Mouse (Mus musculus): ENCODE data around the gene Tpr.

Tpr gene

DNA sequence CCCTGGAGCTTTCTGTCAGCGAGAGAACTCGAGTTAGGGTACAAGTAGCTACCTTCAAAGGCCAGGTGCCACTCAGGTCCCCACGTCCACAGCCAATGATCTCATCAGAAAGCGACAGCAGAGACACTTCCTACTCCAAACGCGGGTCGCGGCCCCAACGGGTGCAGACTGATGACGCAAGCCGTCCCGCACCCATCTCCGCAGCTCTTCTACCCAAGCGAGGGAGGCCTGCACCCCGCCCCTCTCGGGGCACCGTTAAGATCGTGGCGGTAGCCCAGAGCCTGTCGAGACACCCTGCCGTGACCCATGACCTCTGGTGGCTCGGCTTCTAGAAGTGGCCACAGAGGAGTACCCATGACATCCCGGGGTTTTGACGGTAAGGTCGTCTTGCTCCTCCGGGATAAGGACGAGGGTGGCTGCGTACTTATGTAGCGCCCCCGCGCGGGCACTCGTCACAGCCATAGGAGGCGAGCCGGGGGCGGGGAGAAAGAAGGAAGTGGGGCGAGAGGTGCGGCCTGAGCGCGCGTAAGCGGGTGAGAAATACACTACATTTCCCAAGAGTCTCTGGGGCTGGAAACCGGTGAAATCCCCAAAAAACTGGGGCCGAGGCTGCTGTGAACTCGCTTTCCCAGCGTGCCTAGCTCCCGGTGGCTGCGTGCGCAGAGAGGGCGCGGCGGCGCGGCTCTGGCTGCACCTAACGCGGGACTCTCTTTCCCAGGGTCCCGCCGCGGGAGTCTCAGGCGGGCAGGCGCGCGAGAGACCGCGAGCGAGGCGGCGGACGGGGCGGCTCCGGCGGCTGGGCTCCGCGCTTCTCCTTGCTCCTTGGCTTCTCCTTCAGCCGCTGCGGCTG lies at the start of gene Tpr, which contains the start of gene Odr4:
Tpr (plus strand) TSS at position 201 of the 850 bp plus-strand sequence.
Odr4 (minus strand) TSS at position 443 of the 850 bp plus-strand sequence.
- peak; percentile 100 for DNase-seq (ENCODE audit: low spot score)

DNA sequence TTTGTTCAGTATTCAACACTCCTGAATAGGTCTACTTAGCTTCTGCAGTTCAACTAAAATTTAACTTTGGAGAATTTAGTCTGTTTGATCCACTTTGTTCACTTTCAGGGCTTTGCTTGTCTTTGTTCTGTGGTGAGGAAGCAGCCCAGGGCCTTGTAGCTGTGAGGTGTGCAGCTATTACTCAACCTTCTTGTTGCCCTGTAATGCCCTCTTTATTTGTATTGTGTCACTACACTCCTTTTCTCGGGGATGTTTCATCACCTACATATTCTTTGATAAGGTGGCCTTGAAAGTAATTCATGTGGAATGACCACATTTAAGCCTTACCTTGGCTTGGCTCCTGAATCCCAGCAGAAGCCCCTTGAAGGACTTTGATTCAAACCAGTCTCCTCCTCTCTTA lies 31.8 kb upstream of the Tpr start:
- DNase-seq (ENCODE audit: low spot score), result no peak

DNA sequence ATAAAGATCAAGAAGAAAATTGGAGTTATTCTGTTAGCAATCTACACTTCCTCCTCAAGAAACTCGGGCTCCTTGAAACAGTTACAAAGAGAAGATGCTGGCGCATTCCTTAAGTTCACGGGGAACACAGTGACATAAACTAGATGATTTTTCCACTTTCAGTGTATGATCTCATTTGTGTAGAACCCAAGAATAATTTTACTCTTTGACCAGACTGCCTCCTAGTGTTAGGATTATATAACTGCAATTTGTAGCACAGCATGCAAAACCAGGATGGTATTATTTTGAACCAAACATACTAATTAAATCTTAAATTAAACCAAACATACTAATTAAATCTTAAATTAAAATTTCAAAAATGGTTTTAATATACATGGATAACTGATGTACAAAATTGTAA lies 19.7 kb upstream of the Tpr start:
- no peak for DNase-seq (ENCODE audit: low spot score)

DNA sequence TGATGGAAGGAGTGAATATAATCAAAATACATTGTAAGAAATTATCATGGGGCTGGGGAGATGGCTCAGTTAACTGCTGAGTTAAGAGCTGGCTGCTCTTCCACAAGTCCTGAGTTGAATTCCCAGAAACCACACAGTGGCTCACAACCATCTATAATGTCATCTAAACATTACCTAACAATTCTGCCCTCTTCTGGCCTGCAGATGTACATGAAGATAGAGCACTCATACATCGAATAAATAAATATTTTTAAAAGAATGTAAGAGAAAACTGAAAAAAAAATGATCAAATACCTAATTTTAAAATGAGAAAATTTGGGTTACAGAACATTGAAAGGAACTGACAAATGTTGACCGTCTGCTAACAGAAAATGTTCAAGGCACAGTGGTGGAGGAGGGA lies 18.4 kb upstream of the Tpr start:
- no peak for DNase-seq (ENCODE audit: low spot score)

DNA sequence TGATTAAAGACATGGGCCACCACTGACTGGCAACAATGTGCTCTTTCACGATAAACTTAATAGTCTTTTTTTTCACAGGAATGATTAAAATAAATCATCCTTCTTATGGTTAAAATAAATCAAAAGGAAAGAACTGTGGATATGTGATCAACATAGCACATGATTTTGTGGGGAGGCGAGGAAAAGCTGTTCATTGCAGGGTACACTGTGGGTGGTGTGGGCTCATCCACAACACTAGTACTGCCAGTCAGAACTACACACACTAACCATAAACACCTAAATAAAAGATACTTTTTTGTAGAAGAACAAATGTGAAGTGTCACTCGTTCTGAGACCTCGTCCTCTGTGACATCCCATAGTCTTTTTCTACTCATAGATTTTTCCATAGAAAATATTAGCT lies 8.5 kb upstream of the Tpr start:
- peak; percentile 38 for DNase-seq (ENCODE audit: low spot score)

DNA sequence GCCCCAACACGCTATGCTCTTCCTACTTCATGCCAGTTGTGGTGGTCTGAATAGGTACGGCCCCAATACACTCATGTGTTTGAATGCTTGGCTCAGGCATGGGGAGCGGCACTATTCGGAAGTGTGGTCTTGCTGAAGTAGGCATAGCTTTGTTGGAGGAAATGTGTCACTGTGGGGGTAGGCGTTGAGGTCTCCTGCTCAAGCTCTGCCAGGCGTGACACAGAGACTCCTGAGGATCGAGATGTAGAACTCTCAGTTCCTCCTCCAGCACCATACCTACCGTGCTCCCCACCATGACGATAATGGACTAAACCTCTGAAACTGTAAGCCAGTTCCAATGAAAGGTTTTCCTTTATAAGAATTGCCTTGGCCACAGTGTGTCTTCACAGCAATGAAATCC lies 5.1 kb upstream of the Tpr start:
- DNase-seq (ENCODE audit: low spot score), result no peak

DNA sequence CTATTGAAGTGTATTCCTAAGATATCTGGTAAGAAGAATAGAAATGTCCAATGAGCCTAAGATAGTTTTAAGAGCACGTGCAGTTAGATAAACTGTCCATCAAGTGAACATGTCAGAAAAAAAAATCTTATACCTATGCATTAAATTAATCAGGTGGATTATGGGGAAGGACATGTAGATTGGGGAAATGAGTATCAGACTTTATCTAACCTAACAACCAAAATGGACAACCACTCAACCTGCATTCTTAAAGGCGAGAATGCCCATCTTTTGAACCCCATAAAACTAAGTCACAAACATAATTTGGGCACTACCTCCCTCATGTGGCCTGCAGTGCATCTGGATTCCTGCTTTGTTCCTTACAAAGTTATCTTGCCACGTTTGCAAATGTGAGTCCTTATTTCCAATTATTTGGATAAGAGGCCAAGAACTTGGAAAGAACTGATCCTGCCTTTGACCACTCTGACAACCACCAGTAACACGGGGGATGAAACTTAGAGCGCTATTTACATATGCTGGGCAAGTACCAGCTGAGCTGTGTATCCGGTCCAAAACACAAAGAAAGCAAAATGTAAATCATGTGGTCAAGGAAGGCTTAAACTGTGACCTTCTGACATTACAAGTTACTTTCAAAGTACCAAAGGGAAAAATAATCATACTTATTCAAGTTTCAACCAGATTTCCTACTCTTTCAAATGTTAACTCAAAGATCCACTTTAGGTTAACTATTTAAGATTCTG lies 3.1 kb upstream of the Tpr start:
- no peak for DNase-seq (ENCODE audit: low spot score)

DNA sequence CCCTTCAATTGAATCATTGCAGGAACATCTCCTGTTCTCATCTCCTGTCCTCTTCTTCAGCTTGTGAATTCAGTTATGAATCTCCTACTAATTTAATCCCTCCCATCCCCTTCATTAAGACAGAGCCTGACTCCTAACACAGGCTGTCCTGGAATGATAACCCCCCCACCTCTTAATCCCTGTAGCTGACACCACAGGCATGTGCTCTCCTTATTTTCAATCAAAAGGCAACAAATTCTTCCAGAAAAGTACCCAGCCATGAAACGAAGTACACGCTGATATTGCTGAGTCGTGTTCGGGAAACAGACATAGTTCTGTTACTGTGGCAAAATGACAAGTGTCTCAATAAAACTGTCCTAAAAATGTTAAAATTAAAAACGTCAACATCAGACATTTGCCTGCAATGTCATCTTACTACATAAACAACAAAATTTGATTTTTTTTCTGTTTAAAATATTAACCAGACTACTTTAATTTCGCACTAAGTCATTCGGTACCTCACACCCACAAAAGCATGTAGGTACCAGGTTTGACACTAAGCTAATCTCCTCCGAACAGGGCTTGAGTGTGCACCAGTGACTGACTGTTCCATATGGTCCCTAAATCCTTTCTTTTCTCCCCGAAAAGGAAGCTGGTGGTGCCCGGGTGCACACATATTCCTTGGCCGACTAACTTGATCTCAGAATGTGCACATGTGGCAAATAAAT lies 554 bp upstream of the Tpr start:
- no peak for DNase-seq (ENCODE audit: low spot score)

DNA sequence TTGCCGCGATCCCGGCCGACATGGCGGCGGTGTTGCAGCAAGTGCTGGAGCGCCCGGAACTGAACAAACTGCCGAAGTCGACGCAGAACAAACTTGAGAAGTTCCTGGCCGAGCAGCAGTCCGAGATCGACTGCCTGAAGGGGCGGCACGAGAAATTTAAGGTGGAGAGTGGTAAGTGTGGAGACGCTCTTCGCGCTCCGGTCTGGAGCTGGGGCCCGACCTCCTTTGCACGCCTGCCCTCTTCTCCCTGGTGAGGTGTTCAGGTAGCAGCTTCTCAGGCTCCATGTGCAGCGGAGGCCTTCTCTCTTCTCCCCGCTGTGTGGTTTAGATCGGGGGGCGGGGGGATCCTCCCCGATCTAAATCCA lies 832 bp downstream of the Tpr start:
- no peak for DNase-seq (ENCODE audit: low spot score)

DNA sequence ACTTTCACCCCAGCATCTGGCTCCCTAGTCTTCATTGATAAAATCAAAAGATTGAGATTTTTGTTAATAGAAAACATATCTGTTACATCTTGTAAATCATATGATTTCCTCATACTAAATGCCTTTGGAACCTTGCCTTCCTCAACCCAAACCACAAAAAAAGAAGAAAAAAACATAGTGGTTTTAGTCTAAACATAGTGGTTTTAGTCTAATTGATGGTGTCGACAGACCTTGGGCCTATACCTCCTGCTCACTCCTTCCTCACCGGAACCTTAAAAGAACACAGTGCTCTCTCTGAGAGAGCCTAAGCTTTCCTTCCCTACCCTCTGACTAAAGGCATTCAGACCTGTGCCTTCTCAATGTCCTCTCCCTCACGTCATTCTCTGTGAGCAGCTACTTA lies 3.4 kb downstream of the Tpr start:
- DNase-seq (ENCODE audit: low spot score), result no peak

DNA sequence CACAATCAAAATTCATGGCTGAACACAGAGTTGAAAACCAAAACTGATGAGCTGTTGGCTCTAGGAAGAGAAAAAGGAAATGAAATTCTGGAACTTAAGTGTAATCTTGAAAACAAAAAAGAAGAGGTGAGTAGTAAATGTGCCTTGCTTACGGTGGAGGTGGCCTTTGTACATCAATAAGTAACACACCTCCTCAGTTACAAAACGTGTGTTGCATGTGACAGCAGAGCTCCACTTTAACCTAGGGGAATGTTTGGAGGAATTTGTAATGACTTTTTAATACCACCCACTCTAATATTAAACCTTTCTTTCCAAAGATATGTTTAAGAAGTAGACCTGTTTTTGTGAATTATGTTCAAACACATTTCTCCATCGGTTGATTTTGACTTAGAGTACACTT lies 11.3 kb downstream of the Tpr start:
- no peak for DNase-seq (ENCODE audit: low spot score)

DNA sequence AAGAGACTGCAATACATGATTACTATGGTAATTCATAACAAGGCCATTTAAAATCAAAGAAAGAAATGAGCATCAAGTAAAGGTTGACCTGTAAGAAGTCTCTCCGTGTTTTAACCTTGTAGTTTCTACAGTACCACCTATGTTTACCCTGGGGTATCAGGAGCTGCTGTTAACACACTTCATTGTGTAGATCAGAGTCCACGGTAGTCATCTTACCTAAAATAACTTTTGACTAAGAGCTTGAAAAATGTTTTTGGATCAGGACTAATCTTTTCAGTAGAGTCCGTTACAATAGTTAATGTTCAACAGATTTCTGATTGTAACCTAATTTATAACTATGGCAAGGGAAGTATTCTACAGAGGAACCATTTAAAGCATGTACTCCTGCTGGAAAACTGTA lies 11.9 kb downstream of the Tpr start:
- no peak for DNase-seq (ENCODE audit: low spot score)

DNA sequence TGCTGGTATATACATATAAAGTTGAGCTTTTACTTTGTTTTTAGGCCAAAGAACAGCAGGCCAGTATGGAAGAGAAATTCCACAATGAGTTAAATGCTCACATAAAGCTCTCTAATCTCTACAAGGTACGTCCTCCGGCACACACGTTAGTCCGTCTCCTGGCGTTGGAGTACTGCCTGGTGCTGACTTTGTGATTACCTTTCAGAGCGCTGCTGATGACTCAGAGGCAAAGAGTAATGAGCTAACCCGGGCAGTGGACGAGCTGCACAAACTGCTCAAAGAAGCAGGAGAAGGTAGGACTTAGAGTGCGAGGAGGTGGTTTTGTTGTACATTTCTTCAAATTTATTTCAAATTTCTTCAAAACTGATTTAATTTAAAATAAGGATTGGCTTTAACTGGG lies 14.6 kb downstream of the Tpr start:
- DNase-seq (ENCODE audit: low spot score), result no peak

DNA sequence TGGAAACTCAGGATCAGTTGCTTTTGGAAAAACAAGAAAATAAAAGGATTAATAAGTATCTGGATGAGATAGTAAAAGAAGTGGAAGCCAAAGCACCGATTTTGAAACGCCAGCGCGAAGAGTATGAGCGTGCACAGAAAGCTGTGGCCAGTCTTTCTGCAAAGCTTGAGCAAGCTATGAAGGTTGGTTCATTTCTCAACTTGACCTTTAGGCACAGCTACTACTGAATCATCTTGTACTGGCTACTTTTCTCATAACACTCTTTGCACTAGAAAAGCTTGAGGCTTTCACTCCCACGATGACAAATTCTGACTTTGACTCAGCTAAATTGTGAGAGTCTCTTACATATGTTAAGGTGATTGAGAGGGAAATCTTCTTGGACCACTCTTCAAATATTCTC lies 17.4 kb downstream of the Tpr start:
- no peak for DNase-seq (ENCODE audit: low spot score)

DNA sequence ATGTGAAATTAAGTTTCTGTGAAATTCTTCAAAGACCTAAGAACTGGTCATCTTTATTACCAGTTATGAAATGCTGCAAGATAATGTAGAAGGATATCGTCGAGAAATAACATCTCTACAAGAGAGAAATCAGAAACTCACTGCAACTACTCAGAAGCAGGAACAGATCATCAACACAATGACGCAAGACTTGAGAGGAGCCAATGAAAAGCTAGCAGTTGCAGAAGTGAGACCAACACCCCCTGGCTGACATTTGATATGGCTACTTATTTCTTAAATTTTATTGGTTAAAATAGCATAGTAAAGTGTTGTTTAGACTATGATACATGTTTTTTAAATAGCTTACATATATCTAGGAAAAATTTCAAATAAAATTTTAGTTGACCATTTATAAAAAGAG lies 23.4 kb downstream of the Tpr start:
- no peak for DNase-seq (ENCODE audit: low spot score)

DNA sequence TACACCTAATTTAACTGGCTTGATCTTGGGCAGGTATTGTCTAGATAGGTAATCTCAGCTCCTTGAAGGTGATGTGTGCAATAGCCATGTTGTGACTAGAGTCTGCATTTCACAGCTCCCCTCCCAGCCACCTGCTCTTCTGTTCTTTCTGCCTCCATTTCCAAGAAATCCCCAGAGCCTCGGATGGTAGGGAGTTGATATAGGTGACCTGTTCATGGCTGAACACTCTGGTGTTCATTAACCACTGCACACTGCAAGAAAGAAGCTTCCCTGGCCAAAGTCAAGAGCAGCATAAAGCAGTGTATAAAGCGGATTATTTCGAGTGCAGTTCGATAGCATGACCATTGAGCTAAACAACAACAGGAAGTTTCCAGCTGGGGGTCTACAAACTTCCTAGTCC lies 25.8 kb downstream of the Tpr start:
- no peak for DNase-seq (ENCODE audit: low spot score)

DNA sequence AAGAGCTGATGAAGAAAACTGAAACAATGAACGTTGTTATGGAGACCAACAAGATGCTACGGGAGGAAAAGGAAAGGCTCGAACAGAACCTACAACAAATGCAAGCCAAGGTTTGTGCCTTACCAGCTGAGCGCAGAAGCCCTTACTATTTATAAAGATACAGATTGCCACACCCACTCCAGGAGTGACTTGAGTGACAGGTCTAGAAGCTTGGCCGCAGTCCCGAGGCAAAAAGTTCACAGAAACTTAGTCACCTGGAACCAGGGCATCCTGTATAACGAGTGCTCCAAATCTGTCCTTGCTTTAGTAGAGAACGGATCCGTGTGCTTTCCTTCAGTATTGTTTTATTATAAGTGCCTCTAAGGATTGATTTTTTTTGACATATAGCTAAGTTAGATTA lies 33.0 kb downstream of the Tpr start:
- DNase-seq (ENCODE audit: low spot score), result no peak

DNA sequence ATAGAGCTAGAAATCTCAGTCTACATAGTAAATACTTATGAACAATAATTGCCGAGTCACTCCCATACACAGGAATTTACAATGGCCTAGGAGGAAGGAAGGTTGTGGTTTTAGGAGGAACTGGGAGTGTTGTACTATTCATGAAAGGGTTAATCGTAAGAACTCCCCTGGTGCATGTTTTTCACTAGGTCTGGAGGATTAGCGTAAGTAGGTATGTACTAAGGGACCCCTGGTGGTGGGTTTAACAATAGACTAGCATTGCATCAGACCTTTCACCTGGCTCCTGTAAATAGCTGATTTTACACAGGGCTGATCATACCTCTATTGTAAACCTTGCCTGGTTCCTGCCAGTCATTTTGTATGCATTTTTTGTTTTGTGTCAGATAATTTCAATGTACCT lies 33.6 kb downstream of the Tpr start:
- no peak for DNase-seq (ENCODE audit: low spot score)

DNA sequence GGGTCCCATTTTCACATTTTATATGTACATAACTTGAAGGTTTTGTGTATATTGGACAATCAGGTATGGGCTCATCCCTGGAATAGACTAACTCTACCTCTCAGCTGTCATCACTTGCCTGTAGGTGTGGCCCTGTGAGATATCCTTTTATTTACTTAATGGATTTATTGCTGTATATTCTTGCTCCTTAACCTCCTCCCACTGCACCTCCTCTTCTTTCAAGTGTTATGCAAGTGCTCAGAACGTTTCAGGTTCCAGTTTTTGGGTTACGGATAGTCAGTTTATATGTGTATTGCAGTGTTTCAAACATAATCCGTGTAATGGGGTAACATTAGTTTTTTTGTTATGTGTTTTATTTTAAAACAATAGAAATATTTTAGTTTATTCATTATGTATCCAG lies 46.0 kb downstream of the Tpr start:
- no peak for DNase-seq (ENCODE audit: low spot score)

DNA sequence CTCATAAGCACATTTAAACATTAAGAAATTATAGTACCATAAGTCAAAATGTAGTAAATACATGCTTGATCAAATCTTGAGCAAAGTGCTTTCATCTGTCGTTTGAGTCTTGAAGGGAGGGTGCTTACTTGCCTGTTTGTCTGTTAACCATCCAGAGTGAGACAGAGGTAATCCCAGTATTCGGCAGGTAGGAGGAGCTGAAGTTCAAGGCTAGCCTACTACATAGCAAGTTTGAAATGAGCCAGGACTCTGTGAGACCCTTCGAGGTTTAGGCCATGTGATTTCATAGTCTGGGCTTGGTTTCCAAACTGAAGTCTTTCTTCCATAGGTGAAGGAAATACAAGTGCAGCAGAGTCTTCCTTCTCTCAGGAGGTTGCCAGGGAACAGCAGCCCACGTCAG lies 49.1 kb downstream of the Tpr start:
- no peak for DNase-seq (ENCODE audit: low spot score)

DNA sequence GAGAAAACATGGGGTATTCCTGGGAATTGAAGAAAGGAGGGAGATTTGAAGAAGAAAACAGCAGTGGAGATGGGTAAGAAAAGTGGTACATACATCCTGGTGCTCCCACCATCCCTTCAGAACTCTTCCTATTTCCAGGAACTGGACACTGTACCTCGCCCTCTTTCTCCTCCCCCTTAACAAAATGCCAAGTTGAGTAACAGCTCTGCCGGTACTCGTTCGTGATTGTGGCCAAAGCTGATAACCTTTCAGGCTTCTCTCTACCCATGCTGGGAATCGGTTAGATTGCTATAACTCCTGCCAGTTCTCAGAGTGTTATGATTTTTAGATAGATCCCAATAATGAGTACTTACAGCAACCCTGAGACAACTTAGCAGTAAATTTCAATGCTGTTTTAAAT lies 66.3 kb downstream of the Tpr start:
- no peak for DNase-seq (ENCODE audit: low spot score)

DNA sequence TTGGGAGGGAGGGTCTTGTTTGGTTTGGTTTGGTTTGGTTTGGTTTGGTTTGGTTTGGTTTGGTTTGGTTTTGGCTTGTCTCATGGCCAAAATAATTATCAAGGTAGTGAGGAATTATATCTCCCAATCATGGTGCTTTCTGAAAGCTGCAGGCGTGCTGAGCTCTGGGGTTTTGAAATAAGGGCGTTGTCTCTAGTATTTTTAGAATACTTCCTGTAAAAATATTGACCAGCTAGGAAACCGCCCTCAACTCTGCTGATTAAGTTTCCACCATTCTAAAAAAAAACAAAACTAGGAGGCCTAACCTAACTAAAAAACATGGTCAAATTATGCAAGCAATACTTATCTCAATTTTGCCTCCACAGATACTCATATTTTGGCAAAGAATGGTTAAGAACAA lies 67.0 kb downstream of the Tpr start:
- no peak for DNase-seq (ENCODE audit: low spot score)

DNA sequence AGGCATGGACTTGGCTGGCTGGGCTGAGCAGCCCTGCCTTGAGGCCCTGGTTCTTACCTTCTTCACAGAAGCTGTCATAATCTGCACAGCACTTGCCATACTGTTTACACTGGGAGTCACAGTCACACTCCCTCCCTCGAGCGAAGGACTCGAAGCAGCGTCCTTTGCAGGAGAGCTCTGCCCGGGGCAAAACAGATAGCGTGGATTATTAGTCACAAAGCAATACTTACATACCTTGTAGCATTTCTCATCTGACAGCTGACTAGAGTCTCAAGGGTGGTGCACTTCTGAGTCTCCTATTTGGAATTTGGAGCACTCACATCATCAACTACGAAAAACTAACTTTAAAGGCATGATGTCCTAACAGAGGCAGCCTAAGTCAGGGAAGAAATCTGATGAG lies 68.0 kb downstream of the Tpr start:
- no peak for DNase-seq (ENCODE audit: low spot score)

Data from layer of hippocampus, adult 11-12 months (tissue).